Mouse (Mus musculus): Measurements from ENCODE around the gene Col5a3.
"Not testable (repeated sequence)": the region's sequence is repeated elsewhere in the genome, so short reads cannot be mapped to it uniquely, and the experiment has no call there.

The Col5a3 gene

DNA sequence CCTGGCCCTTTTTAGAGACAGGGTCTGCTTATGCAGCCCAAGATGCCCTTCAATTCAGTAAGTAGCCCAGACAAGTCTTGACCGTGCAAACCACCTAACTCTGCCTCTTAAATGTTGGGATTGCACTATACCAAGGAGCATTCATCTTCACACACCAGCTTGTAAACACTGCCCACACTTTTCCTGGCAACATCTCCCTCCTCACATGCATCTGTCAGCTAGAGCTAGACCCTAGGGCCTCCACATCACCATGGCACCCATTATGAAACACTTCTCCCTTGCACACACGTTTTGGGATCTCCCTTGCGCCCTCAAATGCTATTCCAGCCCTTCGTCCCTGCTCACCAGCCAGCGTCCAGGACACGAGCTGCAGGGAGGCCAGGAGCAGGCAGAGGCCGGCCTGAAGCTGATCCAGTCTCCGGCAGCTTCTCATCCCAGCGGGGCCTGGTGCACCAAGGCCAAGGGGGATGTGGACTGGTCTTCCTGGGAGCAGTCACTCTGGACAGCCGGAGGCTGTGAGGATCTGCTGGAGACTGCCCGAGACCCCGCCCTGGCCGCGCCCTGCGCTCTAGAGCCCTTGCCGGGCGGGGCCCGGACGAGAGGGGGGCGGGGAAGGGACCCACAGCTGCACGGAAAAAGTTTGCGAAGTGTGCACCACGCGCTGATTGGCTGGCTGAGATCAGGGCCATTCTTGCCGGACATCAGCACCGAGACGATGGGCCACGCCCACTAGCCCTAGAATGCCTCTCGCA is at the start of gene Col5a3:
TSS of gene Col5a3 (minus strand) at position 547 of the 752 bp plus-strand sequence.
- DNase-seq (ENCODE audit: low read depth, low spot score): peak; percentile 6

DNA sequence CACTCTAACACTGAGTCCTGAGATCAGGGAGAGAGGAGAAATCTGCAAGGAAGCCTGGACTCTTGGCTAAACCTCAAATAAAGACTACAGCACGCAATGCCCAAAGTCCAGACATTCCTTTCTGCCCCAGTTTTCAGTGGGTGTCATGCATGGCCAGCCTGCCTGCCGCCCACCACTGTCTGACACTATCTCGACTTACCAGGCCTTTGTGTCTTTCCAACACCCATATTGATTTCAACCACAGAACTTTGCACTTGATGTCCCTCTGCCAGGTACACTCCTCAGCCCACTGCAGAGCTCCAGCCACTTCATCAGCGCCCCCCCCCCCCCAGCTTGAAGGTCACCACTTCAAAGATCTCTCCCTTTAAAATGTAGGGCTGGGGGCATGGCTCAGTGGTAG is 47.4 kb upstream of the Col5a3 start:
- DNase-seq (ENCODE audit: low read depth, low spot score): no peak

DNA sequence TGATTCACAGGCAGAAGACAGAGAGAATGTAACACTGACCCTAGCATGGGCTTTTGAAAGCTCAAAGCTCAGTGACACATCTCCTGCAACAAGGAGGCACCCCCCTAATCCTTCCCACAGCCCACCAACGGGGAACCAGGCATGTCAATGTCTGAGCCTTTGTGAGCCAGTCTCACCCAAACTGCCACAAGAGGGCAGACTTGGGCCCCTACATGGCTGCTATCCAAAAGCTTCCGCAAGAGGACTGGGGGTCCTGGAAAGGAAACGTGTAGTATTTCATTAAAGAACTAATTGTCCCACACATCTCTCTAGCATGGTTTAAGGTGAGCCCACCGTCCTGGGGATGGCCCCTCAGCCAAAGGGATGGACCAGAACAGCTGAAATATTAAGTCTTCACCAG is 47.0 kb upstream of the Col5a3 start:
- no peak for DNase-seq (ENCODE audit: low read depth, low spot score)

DNA sequence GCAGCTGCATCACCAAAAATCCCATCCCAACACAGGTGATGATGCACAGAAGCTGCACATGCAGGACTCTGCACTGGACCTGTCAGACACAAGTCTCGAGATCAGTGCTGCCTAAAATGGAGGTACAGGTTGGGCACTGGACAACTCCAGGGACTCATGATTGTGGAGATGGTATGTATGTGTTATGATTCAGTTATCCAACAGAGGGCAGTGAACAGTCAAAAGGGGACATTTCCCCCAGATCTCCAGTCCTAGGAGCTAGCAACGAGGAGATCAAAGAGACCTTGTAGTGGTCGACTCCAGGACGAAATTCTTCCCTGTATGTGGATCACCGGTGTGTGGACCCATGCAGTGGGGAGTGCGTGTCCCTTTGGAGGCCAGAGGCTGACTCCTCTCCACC is 45.1 kb upstream of the Col5a3 start:
- DNase-seq (ENCODE audit: low read depth, low spot score): no peak

DNA sequence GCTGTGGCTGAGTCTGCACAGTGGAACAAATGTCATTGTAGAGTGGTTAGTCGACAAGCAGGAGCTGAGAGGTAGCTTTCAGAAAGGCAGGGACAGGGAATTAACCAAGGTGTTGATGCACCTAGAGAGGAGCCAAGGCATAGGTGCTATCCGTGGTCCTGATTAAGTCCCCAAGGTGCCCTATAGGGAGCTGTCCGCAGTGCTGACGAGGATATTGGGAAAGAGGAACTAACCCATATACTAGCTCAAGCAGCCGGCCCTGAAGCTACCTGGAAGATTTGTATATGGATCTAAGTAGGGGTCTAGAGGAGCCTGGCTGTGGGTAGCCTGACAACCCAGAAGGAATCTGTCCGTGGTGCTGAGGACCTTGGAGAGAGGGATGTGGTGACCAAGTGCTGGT is 42.3 kb upstream of the Col5a3 start:
- DNase-seq (ENCODE audit: low read depth, low spot score): no peak

DNA sequence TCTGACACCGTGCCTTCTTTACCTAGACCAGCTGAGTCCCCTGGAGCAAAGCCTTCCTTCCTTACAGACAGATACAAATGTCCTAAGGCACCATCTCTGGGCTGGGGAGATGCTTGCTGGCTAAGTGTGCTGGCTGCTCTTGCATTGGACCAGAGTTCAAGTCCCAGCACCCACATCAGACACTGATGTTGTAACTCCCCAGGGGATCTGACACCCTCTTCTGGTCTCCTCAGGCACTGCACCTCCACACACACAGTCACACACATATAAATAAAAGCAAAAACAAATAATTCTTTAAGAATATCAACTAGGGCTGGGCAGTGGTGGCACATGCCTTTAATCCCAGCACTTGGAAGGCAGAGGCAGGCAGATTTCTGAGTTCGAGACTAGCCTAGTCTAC is 35.3 kb upstream of the Col5a3 start:
- no peak for DNase-seq (ENCODE audit: low read depth, low spot score)

DNA sequence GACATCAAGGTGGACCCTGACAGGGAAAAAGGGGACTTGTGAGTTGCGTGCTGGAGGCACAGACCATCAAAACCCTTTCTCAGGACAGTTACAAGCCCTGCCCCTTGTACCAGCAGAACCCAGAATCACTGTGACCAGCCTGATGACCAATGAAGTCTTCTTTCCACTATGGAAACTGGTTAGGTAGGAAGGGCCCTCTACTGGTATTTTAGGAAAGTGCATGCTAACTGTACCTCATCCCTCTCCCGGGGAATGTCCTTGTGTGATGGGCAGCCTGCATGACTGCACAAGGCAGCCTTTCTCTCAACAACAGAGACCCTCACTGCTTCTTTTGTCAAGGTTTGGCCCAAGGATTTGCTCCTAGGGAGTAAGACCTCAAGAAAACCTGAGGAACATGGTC is 27.8 kb upstream of the Col5a3 start:
- no peak for DNase-seq (ENCODE audit: low read depth, low spot score)

DNA sequence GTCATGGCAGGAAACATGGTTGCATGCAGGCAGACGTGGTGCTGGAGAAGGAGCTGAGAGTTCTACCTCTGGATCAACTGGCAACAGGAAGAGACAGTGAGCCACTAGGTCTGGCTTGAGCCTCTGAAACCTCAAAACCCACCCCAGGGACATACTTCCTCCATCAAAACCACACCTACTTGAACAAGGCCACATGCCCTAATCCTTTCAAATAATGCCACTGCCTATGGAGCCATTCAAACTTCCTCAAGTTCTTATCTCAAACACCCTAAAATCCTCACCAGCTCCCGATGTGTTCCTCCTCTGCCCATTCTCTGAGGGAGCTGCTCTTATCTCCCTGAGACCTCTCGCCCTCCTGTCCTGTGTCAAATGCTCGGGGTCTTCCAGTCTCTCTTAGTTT is 27.3 kb upstream of the Col5a3 start:
- DNase-seq (ENCODE audit: low read depth, low spot score): no peak

DNA sequence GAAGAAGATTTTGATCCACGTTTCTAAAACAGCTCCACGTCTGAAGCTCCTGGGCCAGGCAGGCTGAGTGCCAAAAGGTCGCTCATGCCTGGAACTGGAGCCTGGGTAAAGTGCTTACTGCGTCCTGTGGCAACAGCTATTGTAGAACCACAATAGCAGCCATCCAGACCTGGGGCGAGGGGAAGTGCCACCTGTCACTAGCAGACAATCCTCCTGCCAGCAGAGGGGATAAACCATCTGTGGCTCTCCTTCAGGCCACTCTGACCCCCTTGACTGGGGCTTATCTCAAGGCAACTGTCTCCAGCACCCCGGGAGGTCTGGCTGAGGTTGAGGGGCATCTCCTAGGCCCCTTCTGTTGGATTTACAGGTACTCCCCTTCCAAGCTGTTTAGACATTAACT is 24.1 kb upstream of the Col5a3 start:
- no peak for DNase-seq (ENCODE audit: low read depth, low spot score)

DNA sequence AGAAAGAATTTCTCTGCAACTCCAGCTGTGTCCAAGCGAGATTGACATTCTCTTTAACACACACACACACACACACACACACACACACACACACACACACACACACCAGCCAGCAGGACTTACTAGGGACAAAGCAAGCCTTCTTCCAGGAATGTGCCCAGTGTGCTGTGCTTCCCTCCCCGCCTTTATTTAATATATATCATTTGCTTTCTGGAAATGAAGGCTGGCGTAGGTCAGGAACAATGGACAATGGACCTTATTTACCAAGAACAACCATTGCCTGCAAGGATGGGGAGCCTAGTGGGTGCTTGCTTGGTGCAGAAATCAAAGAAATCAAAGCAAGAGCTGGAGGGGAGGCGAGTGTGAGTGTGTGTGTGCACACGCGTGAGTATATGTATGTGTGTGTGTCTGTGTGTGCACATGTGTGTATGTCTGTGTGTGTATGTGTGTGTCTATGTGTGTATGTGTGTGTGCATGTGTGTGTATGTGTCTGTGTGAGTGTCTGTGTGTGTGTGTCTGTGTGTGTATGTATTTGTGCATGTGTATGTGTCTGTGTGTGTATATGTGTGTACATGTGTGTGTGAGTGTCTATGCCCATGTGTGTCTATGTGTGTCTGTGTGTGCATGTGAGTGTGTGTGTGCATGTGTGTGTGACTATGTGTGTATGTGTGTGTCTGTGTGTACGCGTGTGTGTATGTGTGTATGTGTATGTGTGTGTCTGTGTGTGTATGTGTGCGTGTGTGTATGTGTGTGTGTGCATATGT is 22.5 kb upstream of the Col5a3 start:
- DNase-seq (ENCODE audit: low read depth, low spot score): no peak

DNA sequence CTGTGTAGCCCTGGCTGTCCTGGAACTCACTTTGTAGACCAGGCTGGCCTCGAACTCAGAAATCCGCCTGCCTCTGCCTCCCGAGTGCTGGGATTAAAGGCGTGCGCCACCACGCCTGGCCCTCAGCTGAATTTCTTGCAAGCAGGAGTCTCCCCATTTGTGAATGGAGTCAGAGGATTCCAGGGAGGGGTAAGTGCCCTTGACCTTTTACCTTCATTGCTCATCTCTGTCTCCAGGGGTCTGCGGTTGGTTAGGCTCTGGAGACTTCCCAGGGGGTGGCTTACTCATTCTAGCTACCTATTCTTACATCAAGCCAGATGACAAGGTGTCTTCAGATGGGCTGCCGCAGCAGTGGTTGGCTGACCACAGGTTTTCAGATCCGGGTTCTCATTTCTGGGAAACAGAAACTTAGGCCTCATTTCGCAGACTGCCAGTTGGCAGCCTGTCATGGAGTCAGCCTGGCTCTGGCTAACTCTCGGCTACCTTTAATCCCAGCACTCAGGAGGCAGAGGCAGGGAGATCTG is 20.6 kb upstream of the Col5a3 start:
- not testable (repeated sequence) for DNase-seq (ENCODE audit: low read depth, low spot score)

DNA sequence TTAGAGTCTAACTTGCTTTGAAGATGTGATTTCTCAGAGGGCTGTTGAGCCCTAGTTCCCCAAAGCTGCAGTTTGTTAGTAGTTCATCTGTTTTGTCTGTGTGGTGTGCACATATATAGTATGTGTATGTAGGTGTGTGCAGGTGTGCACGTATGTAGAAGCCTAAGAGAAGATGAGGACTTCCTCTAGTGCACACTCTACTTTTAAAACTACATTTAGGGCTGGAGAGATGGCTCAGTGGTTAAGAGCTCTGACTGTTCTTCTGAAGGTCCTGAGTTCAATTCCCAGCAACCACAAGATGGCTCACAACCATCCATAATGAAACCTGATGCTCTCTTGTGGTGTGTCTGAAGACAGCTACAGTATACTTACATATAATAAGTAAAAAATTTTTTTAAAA is 20.0 kb upstream of the Col5a3 start:
- DNase-seq (ENCODE audit: low read depth, low spot score): no peak

DNA sequence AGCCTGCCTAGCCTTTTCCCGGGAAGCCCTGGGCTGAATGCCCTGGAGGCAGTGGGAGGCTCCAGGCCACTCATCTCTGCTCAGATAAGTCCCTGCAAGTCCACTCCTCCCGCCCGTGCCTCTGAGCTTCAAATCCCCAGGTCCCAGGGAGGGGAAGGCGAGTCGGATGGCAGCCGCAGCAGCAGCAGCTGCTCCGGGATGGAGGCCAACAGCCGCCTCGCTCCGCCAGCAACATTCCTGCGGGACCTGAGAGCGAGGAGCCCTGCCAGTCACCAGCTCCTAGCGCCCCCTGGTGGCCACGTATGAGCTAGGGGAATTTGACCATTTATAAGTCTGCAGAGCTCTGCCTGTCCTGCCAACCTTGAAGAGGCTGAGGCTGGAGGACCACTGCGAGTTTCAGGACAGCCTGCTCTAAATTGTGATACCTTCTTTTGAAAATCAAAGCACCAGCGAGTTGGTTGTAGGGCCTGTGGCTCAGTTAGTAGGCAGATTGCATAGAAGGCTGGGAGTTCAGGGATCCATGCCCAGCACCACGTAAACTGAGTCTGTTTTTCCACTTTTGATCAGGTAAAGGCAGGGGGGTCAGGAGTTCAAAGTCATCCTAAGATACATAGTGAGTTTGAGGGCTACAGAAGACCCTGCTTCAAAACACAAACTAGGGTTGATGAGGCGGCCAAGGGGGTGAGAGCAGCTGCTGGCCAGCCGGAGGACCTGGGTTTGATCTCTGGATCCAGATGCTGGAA is 16.2 kb upstream of the Col5a3 start:
- peak; percentile 81 for DNase-seq (ENCODE audit: low read depth, low spot score)

DNA sequence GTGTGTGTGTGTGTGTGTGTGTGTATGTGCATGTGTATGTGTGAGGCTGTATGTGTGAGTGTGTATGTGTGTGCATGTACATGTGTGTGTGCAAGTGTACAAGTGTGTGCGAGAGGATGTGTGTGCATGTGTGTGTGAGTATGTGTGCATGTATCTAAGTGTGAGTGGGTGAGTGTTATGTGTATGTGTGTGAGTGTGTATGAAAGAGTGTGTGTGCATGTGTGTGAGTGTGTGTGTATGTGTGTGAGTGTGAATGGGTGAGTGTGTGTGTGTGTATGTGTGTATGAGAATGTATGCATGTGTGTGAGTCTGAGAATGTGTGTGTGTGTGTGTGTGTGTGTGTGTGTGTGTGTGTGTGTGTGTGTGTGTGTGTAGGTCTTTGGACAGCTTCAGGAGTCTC is 13.3 kb upstream of the Col5a3 start:
- no peak for DNase-seq (ENCODE audit: low read depth, low spot score)

DNA sequence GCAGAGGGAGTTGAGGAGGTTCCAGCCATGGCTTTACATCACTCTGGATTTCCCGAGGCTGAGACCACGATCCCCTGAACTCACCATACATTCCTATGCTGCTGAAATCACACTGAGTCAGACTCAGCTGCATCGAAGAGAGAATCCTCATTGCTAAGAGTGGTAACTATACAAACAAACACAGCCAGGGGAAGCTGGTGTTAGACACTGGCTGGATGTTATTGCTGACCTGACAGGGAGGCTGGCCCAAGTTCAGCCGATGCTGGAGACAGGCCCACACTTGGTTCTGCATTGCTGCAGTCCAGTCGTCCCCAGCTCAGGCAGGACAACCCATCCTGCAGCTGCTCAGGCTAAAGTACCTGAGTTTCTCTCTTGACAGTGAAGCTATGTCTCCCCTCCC is 10.9 kb upstream of the Col5a3 start:
- no peak for DNase-seq (ENCODE audit: low read depth, low spot score)

DNA sequence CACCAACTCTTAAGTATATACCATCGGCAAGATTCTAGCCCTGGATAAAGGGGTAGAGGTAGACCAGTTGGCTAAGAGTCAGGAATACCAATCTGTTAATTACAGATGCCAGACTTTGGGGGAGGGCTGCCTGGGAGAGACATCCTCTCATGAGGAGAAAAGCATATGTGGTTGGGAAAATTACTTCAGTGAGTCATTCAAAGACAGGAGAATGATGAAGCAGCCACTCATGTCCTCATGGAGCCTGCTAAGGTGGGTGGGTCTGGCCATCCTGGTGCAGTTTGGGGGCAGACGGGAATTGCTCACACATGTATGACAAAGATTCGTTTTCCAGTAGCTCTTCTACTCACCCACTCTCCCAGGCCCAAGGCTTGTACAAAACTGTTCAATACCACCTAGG is 8.0 kb upstream of the Col5a3 start:
- DNase-seq (ENCODE audit: low read depth, low spot score): peak; percentile 28

DNA sequence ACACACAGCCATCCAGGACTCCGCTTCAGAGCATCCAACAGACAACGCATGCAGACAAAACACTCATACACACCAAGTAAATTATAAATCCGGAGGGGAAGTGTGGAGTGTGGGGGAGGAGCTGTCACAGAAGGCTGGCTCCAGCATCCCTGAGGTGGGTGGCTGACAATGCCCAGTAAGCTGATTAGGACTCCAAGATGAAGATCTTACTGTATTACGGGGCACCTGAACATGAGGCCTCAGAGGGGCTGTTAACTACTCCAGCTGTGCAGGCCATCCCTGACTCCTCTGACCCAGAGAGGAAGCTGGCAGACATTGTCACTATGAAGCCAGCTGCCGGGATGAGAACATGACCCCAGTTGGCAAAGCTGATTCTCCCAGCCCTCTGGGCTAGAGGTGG is 5.1 kb upstream of the Col5a3 start:
- no peak for DNase-seq (ENCODE audit: low read depth, low spot score)

DNA sequence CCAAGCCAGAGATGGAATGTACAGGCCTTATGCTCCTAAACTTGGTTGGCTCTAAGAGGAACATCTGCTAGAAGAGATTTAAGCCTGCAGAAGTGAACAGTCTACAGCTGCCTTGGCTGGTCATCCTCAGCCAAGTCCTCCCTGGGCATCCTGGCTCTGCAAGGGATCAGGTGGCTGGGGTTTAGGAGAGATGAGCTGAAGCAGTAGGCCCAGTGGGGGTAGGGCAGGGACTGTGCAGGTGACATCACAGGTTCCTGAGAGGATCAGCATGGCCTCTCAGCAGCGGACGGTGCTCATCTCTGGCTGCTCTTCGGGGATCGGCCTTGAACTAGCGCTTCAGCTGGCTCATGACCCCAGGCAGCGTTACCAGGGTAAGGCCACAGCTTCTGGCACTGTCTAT is 3.4 kb upstream of the Col5a3 start, which contains the start of gene Rdh8:
TSS of gene Rdh8 (plus strand) at position 268 of the 400 bp plus-strand sequence.
- no peak for DNase-seq (ENCODE audit: low read depth, low spot score)

DNA sequence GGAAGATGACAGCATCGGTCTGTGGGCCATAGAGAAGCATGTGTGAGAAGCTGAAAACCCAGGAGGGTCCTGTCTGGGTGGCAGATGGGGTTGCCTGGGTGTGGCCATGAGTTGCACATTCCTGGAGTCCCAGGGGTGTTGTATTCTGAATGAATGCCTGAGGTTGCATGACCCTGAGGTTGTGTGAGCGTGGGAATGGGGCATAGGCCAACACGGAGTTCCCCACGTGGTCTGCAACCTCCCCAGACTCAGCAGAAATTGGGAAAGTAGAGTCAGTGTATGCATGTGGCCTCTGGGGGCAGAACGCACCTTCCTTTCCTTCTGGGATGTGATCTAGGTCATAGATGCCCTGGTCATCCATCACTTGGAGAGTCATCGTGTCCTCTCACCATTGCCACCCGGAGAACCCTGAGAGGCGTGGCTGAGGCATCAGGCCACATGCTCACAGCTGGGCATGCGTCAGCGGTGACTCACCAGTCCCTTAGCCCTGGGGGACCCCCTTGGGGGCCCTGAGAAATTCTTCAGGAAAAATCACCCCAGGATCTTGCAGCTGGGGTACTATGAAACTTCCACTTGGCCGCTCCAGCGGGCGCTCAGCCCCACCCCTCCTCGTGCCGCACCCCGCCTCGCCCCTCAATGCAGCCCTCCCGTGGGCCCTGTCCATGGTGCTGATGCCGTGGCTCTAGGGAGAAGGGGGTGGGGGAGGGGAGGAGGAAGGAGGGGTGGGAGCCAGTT is 2.2 kb downstream of the Col5a3 start:
- no peak for DNase-seq (ENCODE audit: low read depth, low spot score)

DNA sequence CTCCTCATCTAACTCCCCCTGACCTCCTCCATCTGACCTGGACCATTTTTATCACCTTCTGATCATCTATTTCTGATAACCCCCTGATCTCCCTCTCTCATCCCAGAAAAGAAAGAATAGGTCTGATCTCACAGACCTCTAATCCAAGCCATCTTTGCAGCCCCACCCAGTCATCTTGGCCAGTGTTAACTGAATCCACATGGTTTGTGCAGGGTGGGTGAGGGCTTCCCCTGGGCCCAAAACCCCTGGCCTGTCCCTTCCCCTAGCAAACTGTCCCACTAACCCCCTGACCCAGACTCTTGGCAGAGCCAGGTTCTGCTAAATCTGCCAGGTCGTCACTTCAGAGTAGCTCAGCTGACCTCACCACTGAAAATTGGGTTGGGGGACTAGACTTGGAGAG is 4.1 kb downstream of the Col5a3 start:
- no peak for DNase-seq (ENCODE audit: low read depth, low spot score)

DNA sequence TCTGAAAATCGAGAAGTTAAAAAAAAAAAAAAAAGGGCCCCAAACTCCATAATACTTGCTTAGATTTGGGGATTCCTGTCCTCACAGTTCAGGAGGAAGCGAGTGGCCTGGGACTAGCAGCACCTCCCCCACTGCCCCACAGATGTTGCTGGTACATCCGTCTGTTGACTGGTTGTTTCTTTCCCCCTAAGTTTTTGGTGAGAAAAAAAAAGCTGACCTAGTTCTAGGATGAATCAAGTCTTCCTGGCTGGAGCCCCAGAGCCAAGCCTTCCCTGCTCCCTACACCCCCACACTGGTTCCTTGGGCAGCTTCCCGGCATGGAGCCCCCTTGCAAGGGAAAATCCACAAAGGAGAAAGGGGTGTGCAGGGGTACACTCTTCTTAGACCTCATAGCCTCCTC is 4.6 kb downstream of the Col5a3 start:
- no peak for DNase-seq (ENCODE audit: low read depth, low spot score)

DNA sequence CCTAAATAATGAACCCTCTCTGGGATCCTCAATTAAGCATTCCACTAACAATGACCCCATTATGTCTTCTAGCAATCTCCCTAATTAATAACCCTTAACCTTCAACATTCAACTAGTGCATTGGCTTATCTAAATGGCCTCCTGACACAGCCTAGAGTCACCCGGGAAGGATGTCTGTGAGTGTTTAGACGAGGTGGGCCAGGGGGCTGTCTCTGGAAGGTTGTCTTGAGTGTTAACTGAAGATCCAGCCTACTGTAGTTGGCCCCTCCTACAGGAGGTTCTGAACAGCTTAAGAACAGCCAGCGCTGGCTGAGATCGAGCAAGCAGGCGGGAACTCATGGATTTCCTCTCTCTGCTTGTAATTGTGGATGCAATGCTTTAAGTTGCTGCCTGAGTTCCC is 9.2 kb downstream of the Col5a3 start:
- DNase-seq (ENCODE audit: low read depth, low spot score): no peak
